Mouse (Mus musculus): ENCODE results near the gene Galnt2.

- TF ChIP-seq CTCF (IDR thresholded peaks at IDR 0.05; ENCODE audit: low read depth, low read length): no peak
- TF ChIP-seq POLR2A (IDR thresholded peaks at IDR 0.05; ENCODE audit: insufficient read depth, low read length): no peak
- TF ChIP-seq EP300 (IDR thresholded peaks at IDR 0.05; ENCODE audit: insufficient read depth, low read depth, low read length): no peak
Observed at GRCm38 (mm10) chr8:124190388-124190787, 40.8 kb upstream of the Galnt2 start.

Data from ES-Bruce4 (cell line).